Mouse (Mus musculus): ENCODE results near the gene D630036H23Rik. TPM values are rescaled to one million over a fixed set of nuclear protein-coding genes. Genes with fewer than 3 reads are reported as not detected.

D630036H23Rik gene
- polyA plus RNA-seq, 1 experiment = not detected

- Histone ChIP-seq H3K27ac (ENCODE audit: insufficient read depth, low read depth, low read length) (no peak overlapping the region), H3K4me1 (ENCODE audit: control insufficient read depth, insufficient read depth, low read length) (no peaks in the 10 kb centered on the region), H3K4me3 (ENCODE audit: insufficient read depth, low read length) (no peak overlapping the region)
- TF ChIP-seq POLR2A (IDR thresholded peaks at IDR 0.05; ENCODE audit: borderline replicate concordance, low read depth, low read length) (no peak), CTCF (IDR thresholded peaks at IDR 0.05; ENCODE audit: low read depth, low read length) (peak; percentile 10; the same call in 1 of the 2 replicates)
Observed at GRCm38 (mm10) chr12:36373237-36373998, 8.6 kb downstream of the D630036H23Rik start.

GRCm38 (mm10) chr12:36364013-36364412 is 18.0 kb downstream of the D630036H23Rik start:
- no peak for TF ChIP-seq POLR2A (IDR thresholded peaks at IDR 0.05; ENCODE audit: borderline replicate concordance, low read depth, low read length)
- no peak for TF ChIP-seq CTCF (IDR thresholded peaks at IDR 0.05; ENCODE audit: low read depth, low read length)
- Histone ChIP-seq H3K27ac (ENCODE audit: insufficient read depth, low read depth, low read length) (no peak overlapping the region), H3K4me1 (ENCODE audit: control insufficient read depth, insufficient read depth, low read length) (no peaks in the 10 kb centered on the region; the same call in 1 of the 2 replicates), H3K4me3 (ENCODE audit: insufficient read depth, low read length) (no peak overlapping the region)

- Histone ChIP-seq H3K4me3 (ENCODE audit: insufficient read depth, low read length) (no peak overlapping the region), H3K4me1 (ENCODE audit: control insufficient read depth, insufficient read depth, low read length) (no peaks in the 10 kb centered on the region; the same call in 1 of the 2 replicates), H3K27ac (ENCODE audit: insufficient read depth, low read depth, low read length) (no peak overlapping the region)
- TF ChIP-seq POLR2A (IDR thresholded peaks at IDR 0.05; ENCODE audit: borderline replicate concordance, low read depth, low read length) (no peak), CTCF (IDR thresholded peaks at IDR 0.05; ENCODE audit: low read depth, low read length) (no peak)
Observed at GRCm38 (mm10) chr12:36360693-36361092, 21.3 kb downstream of the D630036H23Rik start.

GRCm38 (mm10) chr12:36360064-36360463 is 21.9 kb downstream of the D630036H23Rik start:
- Histone ChIP-seq H3K27ac (ENCODE audit: insufficient read depth, low read depth, low read length) (no peak overlapping the region), H3K4me1 (ENCODE audit: control insufficient read depth, insufficient read depth, low read length) (no peaks in the 10 kb centered on the region; the same call in 1 of the 2 replicates), H3K4me3 (ENCODE audit: insufficient read depth, low read length) (no peak overlapping the region)
- TF ChIP-seq CTCF (IDR thresholded peaks at IDR 0.05; ENCODE audit: low read depth, low read length) (no peak), POLR2A (IDR thresholded peaks at IDR 0.05; ENCODE audit: borderline replicate concordance, low read depth, low read length) (no peak)

GRCm38 (mm10) chr12:36344131-36344530 is 37.9 kb downstream of the D630036H23Rik start:
- Histone ChIP-seq H3K4me3 (ENCODE audit: insufficient read depth, low read length) (no peak overlapping the region), H3K27ac (ENCODE audit: insufficient read depth, low read depth, low read length) (no peak overlapping the region), H3K4me1 (ENCODE audit: control insufficient read depth, insufficient read depth, low read length) (no peaks in the 10 kb centered on the region)
- TF ChIP-seq CTCF (IDR thresholded peaks at IDR 0.05; ENCODE audit: low read depth, low read length) (no peak), POLR2A (IDR thresholded peaks at IDR 0.05; ENCODE audit: borderline replicate concordance, low read depth, low read length) (no peak)

- no peak overlapping the region for H3K27ac ChIP-seq (ENCODE audit: insufficient read depth, low read depth, low read length)
Observed at GRCm38 (mm10) chr12:36333837-36334281, 48.1 kb downstream of the D630036H23Rik start.

GRCm38 (mm10) chr12:36332676-36333075 is 49.3 kb downstream of the D630036H23Rik start:
- TF ChIP-seq CTCF (IDR thresholded peaks at IDR 0.05; ENCODE audit: low read depth, low read length) (no peak), POLR2A (IDR thresholded peaks at IDR 0.05; ENCODE audit: borderline replicate concordance, low read depth, low read length) (no peak)

More at GRCm38 (mm10) chr12:36333837-36334281, 48.1 kb downstream of the D630036H23Rik start:
- TF ChIP-seq POLR2A (IDR thresholded peaks at IDR 0.05; ENCODE audit: borderline replicate concordance, low read depth, low read length) = no peak
- no peak for TF ChIP-seq CTCF (IDR thresholded peaks at IDR 0.05; ENCODE audit: low read depth, low read length)
- Histone ChIP-seq H3K4me3 (ENCODE audit: insufficient read depth, low read length) (no peak overlapping the region), H3K4me1 (ENCODE audit: control insufficient read depth, insufficient read depth, low read length) (no peaks in the 10 kb centered on the region)

More at GRCm38 (mm10) chr12:36332676-36333075, 49.3 kb downstream of the D630036H23Rik start:
- H3K4me3 ChIP-seq (ENCODE audit: insufficient read depth, low read length) = no peak overlapping the region
- no peak overlapping the region for H3K27ac ChIP-seq (ENCODE audit: insufficient read depth, low read depth, low read length)
- H3K4me1 ChIP-seq (ENCODE audit: control insufficient read depth, insufficient read depth, low read length) = no peaks in the 10 kb centered on the region

Other genes with a start within 250 kb of the D630036H23Rik start
- gene Ankmy2, start 225.1 kb downstream of the D630036H23Rik start, polyA plus RNA-seq (2012; ENCODE audit: insufficient read depth, insufficient read length, missing spikeins) = 15.1 and 17.2 TPM in 2 replicates
- 6.3 and 7.3 TPM in 2 replicates for gene Bzw2, start 224.1 kb downstream of the D630036H23Rik start, polyA plus RNA-seq (2012; ENCODE audit: insufficient read depth, insufficient read length, missing spikeins)
- not detected in 2 replicates for gene Lrrc72, start 128.8 kb downstream of the D630036H23Rik start, polyA plus RNA-seq (2012; ENCODE audit: insufficient read depth, insufficient read length, missing spikeins)
- gene Sostdc1, start 68.0 kb downstream of the D630036H23Rik start, polyA plus RNA-seq (2012; ENCODE audit: insufficient read depth, insufficient read length, missing spikeins) = not detected in 2 replicates
- gene Ispd, start 731 bp downstream of the D630036H23Rik start, polyA plus RNA-seq (2012; ENCODE audit: insufficient read depth, insufficient read length, missing spikeins) = 1.4 and 1.6 TPM in 2 replicates